Mouse (Mus musculus) heart, postnatal 0 days (tissue): Measurements from ENCODE around the gene Fam83e. TPM values are rescaled to one million over a fixed set of nuclear protein-coding genes. Genes with fewer than 3 reads are reported as not detected.

Source experiments
- ATAC-seq: fragments of 200-750 bp; cut with Nextera tagmentation; 2 replicates; pipeline ENCODE4 v1.8.0; 2017; ENCODE audit warnings: low read depth, moderate number of reproducible peaks, moderate library complexity; ENCODE audit not compliant: insufficient read depth
- DNase-seq: peaks from one replicate; pipeline ENCODE4 v3.0.0-alpha.2; 2016; ENCODE audit warnings: low spot score
- H3K27ac ChIP-seq: fragments of 300-500 bp; sonication (generic); 2 replicates; pipeline ENCODE4 v1.5.1; 2014; ENCODE audit warnings: low read depth, mild to moderate bottlenecking
- H3K27me3 ChIP-seq: fragments of 300-500 bp; sonication (generic); 2 replicates; pipeline ENCODE4 v1.6.1; 2014; ENCODE audit warnings: low read length, mixed read lengths; ENCODE audit not compliant: control insufficient read depth, insufficient read depth
- H3K36me3 ChIP-seq: fragments of 300-500 bp; sonication (generic); replicated peaks from 2 replicates; pipeline ENCODE4 v1.6.1; 2014; ENCODE audit warnings: low read length, mixed read lengths; ENCODE audit not compliant: control insufficient read depth, insufficient read depth
- H3K4me1 ChIP-seq: fragments of 300-500 bp; sonication (generic); 2 replicates; pipeline ENCODE4 v1.6.1; 2014; ENCODE audit warnings: antibody characterized with exemption; ENCODE audit not compliant: control insufficient read depth, insufficient read depth
- H3K4me2 ChIP-seq: fragments of 300-500 bp; sonication (generic); 2 replicates; pipeline ENCODE4 v1.6.1; 2014; ENCODE audit warnings: low read depth, mild to moderate bottlenecking, low read length, moderate library complexity
- H3K4me3 ChIP-seq: fragments of 300-500 bp; sonication (generic); 2 replicates; pipeline ENCODE4 v1.5.1; 2014; ENCODE audit warnings: low read depth, low read length
- H3K9ac ChIP-seq: fragments of 300-500 bp; sonication (generic); replicated peaks from 2 replicates; pipeline ENCODE4 v1.6.1; 2014; ENCODE audit warnings: low read depth, low read length, mixed read lengths
- H3K9me3 ChIP-seq: fragments of 300-500 bp; sonication (generic); replicated peaks from 2 replicates; pipeline ENCODE4 v1.6.1; 2016; ENCODE audit warnings: low read length; ENCODE audit not compliant: control insufficient read depth
- CTCF ChIP-seq: IDR thresholded peaks from 2 replicates; pipeline ENCODE4 v1.5.1; 2016; ENCODE audit warnings: antibody characterized with exemption, control low read depth, low read depth
- EP300 ChIP-seq: IDR thresholded peaks from 2 replicates; pipeline ENCODE4 v1.6.1; 2016; ENCODE audit warnings: antibody characterized with exemption, low read depth
- WGBS: fragments of 180-500 bp; shearing (Covaris S2); extraction: QIAGEN DNeasy Blood & Tissue Kit; methylation state at CpG from one replicate; pipeline ENCODE4 v1.1.7; 2014; 5-methylcytosine and 5-hydroxymethylcytosine counted together
- polyA plus RNA-seq: library from polyadenylated mRNA; unstranded; fragments of >200 nt; fragmentation: Nextera tagmentation; extraction: Ambion mirVana; gene quantifications from 2 replicates; pipeline ENCODE4 v1.2.1, GENCODE M21; 2015
- total RNA-seq: library from RNA; depleted of rRNA; stranded (reverse); fragments of >200 nt; gene quantifications from 2 replicates; pipeline ENCODE4 v1.2.3, GENCODE M21; 2014; ENCODE audit warnings: low replicate concordance

The Fam83e gene
- total and polyA plus RNA-seq, 2 experiments from 2014 or later: 0.07 TPM; not detected in 1

- DNase-seq (no peak), ATAC-seq (no peak; the same call in 1 of the 2 replicates)
- H3K36me3 ChIP-seq: no peaks in the 10 kb centered on the region
- no peaks in the 10 kb centered on the region for H3K4me1 ChIP-seq
- 11% methylated on average over 24 of the region's 27 CpGs for WGBS
- H3K27ac ChIP-seq: no peak overlapping the region
- peak overlapping the region; percentile 35; the same call in 1 of the 2 replicates for H3K4me2 ChIP-seq
- peaks cover 35% of the 10 kb centered on the region for H3K27me3 ChIP-seq
- no peaks in the 10 kb centered on the region for H3K9me3 ChIP-seq
- no peak overlapping the region for H3K9ac ChIP-seq
- TF ChIP-seq EP300 (no peak), CTCF (no peak)
- peak overlapping the region; percentile 11 for H3K4me3 ChIP-seq
Measured at GRCm38 (mm10) chr7:45759400-45759799, 38.4 kb downstream of the Fam83e start.

- 59% methylated on average over 5 of the region's 5 CpGs for WGBS
- Histone ChIP-seq H3K9ac (no peak overlapping the region), H3K27me3 (peaks cover 35% of the 10 kb centered on the region), H3K4me2 (no peak overlapping the region), H3K4me1 (no peaks in the 10 kb centered on the region), H3K9me3 (no peaks in the 10 kb centered on the region), H3K36me3 (no peaks in the 10 kb centered on the region), H3K4me3 (no peak overlapping the region), H3K27ac (no peak overlapping the region)
- no peak for DNase-seq
- TF ChIP-seq CTCF: no peak
- TF ChIP-seq EP300: no peak
- ATAC-seq: no peak
Measured at GRCm38 (mm10) chr7:45760151-45760550, 39.1 kb downstream of the Fam83e start.

- H3K4me2 ChIP-seq: no peak overlapping the region
- H3K27me3 ChIP-seq: 0 out of 2 replicates have a peak, but pooled peaks cover 5% of the 10 kb centered on the region
- WGBS: 39% methylated on average over 8 of the region's 8 CpGs
- no peak overlapping the region for H3K4me3 ChIP-seq
- H3K4me1 ChIP-seq: no peaks in the 10 kb centered on the region
- no peak for TF ChIP-seq CTCF
- TF ChIP-seq EP300: no peak
- DNase-seq (no peak), ATAC-seq (no peak)
- H3K36me3 ChIP-seq: no peaks in the 10 kb centered on the region
- no peak overlapping the region for H3K9ac ChIP-seq
- no peak overlapping the region for H3K27ac ChIP-seq
- no peaks in the 10 kb centered on the region for H3K9me3 ChIP-seq
Measured at GRCm38 (mm10) chr7:45765995-45766394, 45.0 kb downstream of the Fam83e start.

GRCm38 (mm10) chr7:45766764-45767163 lies 45.8 kb downstream of the Fam83e start:
- H3K9ac ChIP-seq: no peak overlapping the region
- H3K9me3 ChIP-seq: no peaks in the 10 kb centered on the region
- H3K4me2 ChIP-seq: no peak overlapping the region
- H3K27ac ChIP-seq: no peak overlapping the region
- H3K4me3 ChIP-seq: no peak overlapping the region
- WGBS: 49% methylated on average over 8 of the region's 8 CpGs
- TF ChIP-seq EP300: no peak
- no peak for TF ChIP-seq CTCF
- H3K27me3 ChIP-seq: peaks cover 5% of the 10 kb centered on the region; the same call in 1 of the 2 replicates
- DNase-seq: no peak
- no peaks in the 10 kb centered on the region for H3K4me1 ChIP-seq
- H3K36me3 ChIP-seq: no peaks in the 10 kb centered on the region
- no peak for ATAC-seq

- TF ChIP-seq CTCF (no peak), EP300 (no peak)
- Histone ChIP-seq H3K4me3 (no peak overlapping the region), H3K4me1 (no peaks in the 10 kb centered on the region), H3K27me3 (peaks cover 5% of the 10 kb centered on the region; the same call in 1 of the 2 replicates), H3K36me3 (no peaks in the 10 kb centered on the region), H3K4me2 (no peak overlapping the region), H3K9me3 (no peaks in the 10 kb centered on the region), H3K9ac (no peak overlapping the region), H3K27ac (no peak overlapping the region)
- 87% methylated on average over 6 of the region's 6 CpGs for WGBS
- no peak for DNase-seq
- no peak for ATAC-seq
Measured at GRCm38 (mm10) chr7:45767500-45767899, 46.5 kb downstream of the Fam83e start.
